Mouse (Mus musculus) brain, embryonic 14.5 days (tissue): Measurements from ENCODE around the gene Slc35f6.

Experiments
- CTCF ChIP-seq: fragments of 200-500 bp; IDR thresholded peaks from 2 replicates; pipeline ENCODE4 v1.5.1; 2012; ENCODE audit warnings: inconsistent platforms, mild to moderate bottlenecking, moderate library complexity, borderline replicate concordance; ENCODE audit not compliant: insufficient read depth, insufficient read length; ENCODE audit errors: extremely low read depth
- POLR2A ChIP-seq: fragments of 200-500 bp; IDR thresholded peaks from 2 replicates; pipeline ENCODE4 v1.6.1; 2012; ENCODE audit warnings: mild to moderate bottlenecking, inconsistent platforms, borderline replicate concordance; ENCODE audit not compliant: poor library complexity, insufficient read depth, insufficient read length, severe bottlenecking; ENCODE audit errors: extremely low read depth

- TF ChIP-seq CTCF: no peak
- TF ChIP-seq POLR2A: no peak
These were observed 46.3 kb upstream of the Slc35f6 start for GRCm38 (mm10) chr5:30601397-30601796.
